Mouse (Mus musculus) brain, adult 2 months (tissue): Measurements from ENCODE around the gene Hand2.

Source experiments
- DNase-seq: peaks from one replicate; pipeline ENCODE4 v3.0.0; 2011; ENCODE audit warnings: low read depth, low spot score

The Hand2 gene

GRCm38 (mm10) chr8:57320851-57321743, at the start of gene Hand2:
TSS of gene Hand2 (plus strand) at chr8:57320983.
- no peak for DNase-seq

- DNase-seq = no peak
Observed at GRCm38 (mm10) chr8:57273055-57273454, 47.7 kb upstream of the Hand2 start.

GRCm38 (mm10) chr8:57293441-57293840, 27.3 kb upstream of the Hand2 start:
- DNase-seq = no peak

GRCm38 (mm10) chr8:57303513-57303912, 17.3 kb upstream of the Hand2 start:
- DNase-seq = no peak

GRCm38 (mm10) chr8:57304944-57305343, 15.8 kb upstream of the Hand2 start:
- no peak for DNase-seq

- DNase-seq = no peak
Observed at GRCm38 (mm10) chr8:57306441-57306840, 14.3 kb upstream of the Hand2 start.

GRCm38 (mm10) chr8:57309844-57310485, 10.8 kb upstream of the Hand2 start:
- no peak for DNase-seq

- no peak for DNase-seq
Observed at GRCm38 (mm10) chr8:57312031-57312981, 8.5 kb upstream of the Hand2 start.

GRCm38 (mm10) chr8:57313583-57313982, 7.2 kb upstream of the Hand2 start:
- no peak for DNase-seq

GRCm38 (mm10) chr8:57314216-57314615, 6.6 kb upstream of the Hand2 start:
- no peak for DNase-seq

- DNase-seq = no peak
Observed at GRCm38 (mm10) chr8:57315471-57315870, 5.3 kb upstream of the Hand2 start.

GRCm38 (mm10) chr8:57317107-57317506, 3.7 kb upstream of the Hand2 start:
- no peak for DNase-seq

- no peak for DNase-seq
Observed at GRCm38 (mm10) chr8:57317890-57318480, 2.8 kb upstream of the Hand2 start.

- DNase-seq = no peak
Observed at GRCm38 (mm10) chr8:57319092-57319980, 1.4 kb upstream of the Hand2 start.

- no peak for DNase-seq
Observed at GRCm38 (mm10) chr8:57319981-57320585, 700 bp upstream of the Hand2 start.

GRCm38 (mm10) chr8:57321898-57322895, 1.4 kb downstream of the Hand2 start:
- DNase-seq = no peak

- no peak for DNase-seq
Observed at GRCm38 (mm10) chr8:57322961-57323941, 2.5 kb downstream of the Hand2 start.
